Mouse (Mus musculus): ENCODE results near the gene Ankrd65. TPM values are rescaled to one million over a fixed set of nuclear protein-coding genes. Genes with fewer than 3 reads are reported as not detected.
A peak's percentile ranks its signal among the peaks of the same experiment; 100 is the strongest.

Gene Ankrd65
- polyA plus RNA-seq, 1 experiment from 2014 or later: not detected

- H3K36me3 ChIP-seq (ENCODE audit: control insufficient read depth, insufficient read depth, low read length): peaks cover 73% of the 10 kb centered on the region
- H3K4me2 ChIP-seq (ENCODE audit: low read depth, low read length): no peak overlapping the region
- 89% methylated on average over 4 of the region's 4 CpGs for WGBS
- no peak overlapping the region for H3K9ac ChIP-seq (replicated peaks; ENCODE audit: low read depth, low read length)
- H3K4me1 ChIP-seq (ENCODE audit: control insufficient read depth, insufficient read depth, low read length): peaks cover 13% of the 10 kb centered on the region
- no peaks in the 10 kb centered on the region for H3K27me3 ChIP-seq (ENCODE audit: control insufficient read depth, insufficient read depth, low read length)
- no peak for ATAC-seq (ENCODE audit: low read depth)
- no peak overlapping the region for H3K27ac ChIP-seq (ENCODE audit: low read depth, low read length)
- H3K9me3 ChIP-seq (ENCODE audit: control insufficient read depth, low read length): no peaks in the 10 kb centered on the region
- no peak overlapping the region for H3K4me3 ChIP-seq (ENCODE audit: low read depth, low read length)
Observed at GRCm38 (mm10) chr4:155817533-155817932, 27.3 kb downstream of the Ankrd65 start.

- 78% methylated on average over 7 of the region's 7 CpGs for WGBS
- Histone ChIP-seq H3K4me3 (ENCODE audit: low read depth, low read length) (no peak overlapping the region), H3K27ac (ENCODE audit: low read depth, low read length) (no peak overlapping the region), H3K4me2 (ENCODE audit: low read depth, low read length) (no peak overlapping the region), H3K9me3 (ENCODE audit: control insufficient read depth, low read length) (no peaks in the 10 kb centered on the region), H3K36me3 (ENCODE audit: control insufficient read depth, insufficient read depth, low read length) (peaks cover 88% of the 10 kb centered on the region), H3K9ac (replicated peaks; ENCODE audit: low read depth, low read length) (no peak overlapping the region), H3K27me3 (ENCODE audit: control insufficient read depth, insufficient read depth, low read length) (no peaks in the 10 kb centered on the region), H3K4me1 (ENCODE audit: control insufficient read depth, insufficient read depth, low read length) (no peaks in the 10 kb centered on the region)
- ATAC-seq (ENCODE audit: low read depth): no peak
Observed at GRCm38 (mm10) chr4:155821025-155821424, 30.8 kb downstream of the Ankrd65 start.

- Histone ChIP-seq H3K4me3 (ENCODE audit: low read depth, low read length) (no peak overlapping the region), H3K27me3 (ENCODE audit: control insufficient read depth, insufficient read depth, low read length) (no peaks in the 10 kb centered on the region), H3K9me3 (ENCODE audit: control insufficient read depth, low read length) (no peaks in the 10 kb centered on the region), H3K4me1 (ENCODE audit: control insufficient read depth, insufficient read depth, low read length) (no peaks in the 10 kb centered on the region), H3K4me2 (ENCODE audit: low read depth, low read length) (no peak overlapping the region), H3K9ac (replicated peaks; ENCODE audit: low read depth, low read length) (no peak overlapping the region), H3K27ac (ENCODE audit: low read depth, low read length) (no peak overlapping the region), H3K36me3 (ENCODE audit: control insufficient read depth, insufficient read depth, low read length) (peaks cover 76% of the 10 kb centered on the region)
- 98% methylated on average over 16 of the region's 16 CpGs for WGBS
- no peak for ATAC-seq (ENCODE audit: low read depth)
Observed at GRCm38 (mm10) chr4:155823443-155823842, 33.2 kb downstream of the Ankrd65 start.

- H3K27me3 ChIP-seq (ENCODE audit: control insufficient read depth, insufficient read depth, low read length): no peaks in the 10 kb centered on the region
- no peak overlapping the region for H3K9ac ChIP-seq (replicated peaks; ENCODE audit: low read depth, low read length)
- H3K4me3 ChIP-seq (ENCODE audit: low read depth, low read length): no peak overlapping the region
- peaks cover 16% of the 10 kb centered on the region for H3K4me1 ChIP-seq (ENCODE audit: control insufficient read depth, insufficient read depth, low read length)
- ATAC-seq (ENCODE audit: low read depth): no peak
- no peaks in the 10 kb centered on the region for H3K9me3 ChIP-seq (ENCODE audit: control insufficient read depth, low read length)
- H3K36me3 ChIP-seq (ENCODE audit: control insufficient read depth, insufficient read depth, low read length): peaks cover 21% of the 10 kb centered on the region
- H3K27ac ChIP-seq (ENCODE audit: low read depth, low read length): no peak overlapping the region
- WGBS: 94% methylated on average over 4 of the region's 4 CpGs
- H3K4me2 ChIP-seq (ENCODE audit: low read depth, low read length): no peak overlapping the region
Observed at GRCm38 (mm10) chr4:155829866-155830265, 39.6 kb downstream of the Ankrd65 start.

- Histone ChIP-seq H3K4me2 (ENCODE audit: low read depth, low read length) (peak overlapping the region; percentile 79), H3K27ac (ENCODE audit: low read depth, low read length) (peak overlapping the region; percentile 84; the same call in 1 of the 2 replicates), H3K36me3 (ENCODE audit: control insufficient read depth, insufficient read depth, low read length) (0 out of 2 replicates have a peak, but pooled peaks cover 13% of the 10 kb centered on the region), H3K27me3 (ENCODE audit: control insufficient read depth, insufficient read depth, low read length) (no peaks in the 10 kb centered on the region), H3K4me1 (ENCODE audit: control insufficient read depth, insufficient read depth, low read length) (peaks cover 16% of the 10 kb centered on the region), H3K9me3 (ENCODE audit: control insufficient read depth, low read length) (no peaks in the 10 kb centered on the region), H3K9ac (replicated peaks; ENCODE audit: low read depth, low read length) (no peak overlapping the region), H3K4me3 (ENCODE audit: low read depth, low read length) (peak overlapping the region; percentile 77; the same call in 1 of the 2 replicates)
- ATAC-seq (ENCODE audit: low read depth): no peak
- 56% methylated on average over 8 of the region's 8 CpGs for WGBS
Observed at GRCm38 (mm10) chr4:155830596-155830995, 40.4 kb downstream of the Ankrd65 start.

- Histone ChIP-seq H3K4me1 (ENCODE audit: control insufficient read depth, insufficient read depth, low read length) (peaks cover 16% of the 10 kb centered on the region), H3K4me2 (ENCODE audit: low read depth, low read length) (peak within 1 kb of the TSS; percentile 79), H3K27ac (ENCODE audit: low read depth, low read length) (peak within 1 kb of the TSS; percentile 84), H3K9ac (replicated peaks; ENCODE audit: low read depth, low read length) (peak within 1 kb of the TSS; percentile 65), H3K9me3 (ENCODE audit: control insufficient read depth, low read length) (no peaks in the 10 kb centered on the region), H3K36me3 (ENCODE audit: control insufficient read depth, insufficient read depth, low read length) (0 out of 2 replicates have a peak, but pooled peaks cover 13% of the 10 kb centered on the region), H3K27me3 (ENCODE audit: control insufficient read depth, insufficient read depth, low read length) (no peaks in the 10 kb centered on the region), H3K4me3 (ENCODE audit: low read depth, low read length) (peak within 1 kb of the TSS; percentile 77)
- peak; percentile 94 for ATAC-seq (ENCODE audit: low read depth)
- WGBS: under 1% methylated on average over 49 of the region's 49 CpGs
Observed at GRCm38 (mm10) chr4:155831205-155831766, 41.0 kb downstream of the Ankrd65 start, which contains the start of gene Aurkaip1. Gene Aurkaip1, plus strand, starts transcription at chr4:155831272.

- ATAC-seq (ENCODE audit: low read depth): no peak; the same call in 1 of the 2 replicates
- H3K27me3 ChIP-seq (ENCODE audit: control insufficient read depth, insufficient read depth, low read length): no peaks in the 10 kb centered on the region
- 1% methylated on average over 25 of the region's 25 CpGs for WGBS
Observed at GRCm38 (mm10) chr4:155831831-155832230, 41.6 kb downstream of the Ankrd65 start.

GRCm38 (mm10) chr4:155832321-155832720, 42.1 kb downstream of the Ankrd65 start:
- Histone ChIP-seq H3K4me1 (ENCODE audit: control insufficient read depth, insufficient read depth, low read length) (peaks cover 16% of the 10 kb centered on the region), H3K4me3 (ENCODE audit: low read depth, low read length) (peak overlapping the region; percentile 77), H3K27ac (ENCODE audit: low read depth, low read length) (no peak overlapping the region), H3K4me2 (ENCODE audit: low read depth, low read length) (peak overlapping the region; percentile 79), H3K9ac (replicated peaks; ENCODE audit: low read depth, low read length) (peak overlapping the region; percentile 65), H3K9me3 (ENCODE audit: control insufficient read depth, low read length) (no peaks in the 10 kb centered on the region), H3K36me3 (ENCODE audit: control insufficient read depth, insufficient read depth, low read length) (0 out of 2 replicates have a peak, but pooled peaks cover 7% of the 10 kb centered on the region), H3K27me3 (ENCODE audit: control insufficient read depth, insufficient read depth, low read length) (no peaks in the 10 kb centered on the region)
- 52% methylated on average over 10 of the region's 10 CpGs for WGBS
- no peak for ATAC-seq (ENCODE audit: low read depth)

More at GRCm38 (mm10) chr4:155831831-155832230, 41.6 kb downstream of the Ankrd65 start:
- Histone ChIP-seq H3K9ac (replicated peaks; ENCODE audit: low read depth, low read length) (peak overlapping the region; percentile 65), H3K4me3 (ENCODE audit: low read depth, low read length) (peak overlapping the region; percentile 77), H3K4me2 (ENCODE audit: low read depth, low read length) (peak overlapping the region; percentile 79), H3K4me1 (ENCODE audit: control insufficient read depth, insufficient read depth, low read length) (peaks cover 16% of the 10 kb centered on the region), H3K36me3 (ENCODE audit: control insufficient read depth, insufficient read depth, low read length) (0 out of 2 replicates have a peak, but pooled peaks cover 8% of the 10 kb centered on the region), H3K9me3 (ENCODE audit: control insufficient read depth, low read length) (no peaks in the 10 kb centered on the region), H3K27ac (ENCODE audit: low read depth, low read length) (peak overlapping the region; percentile 84)

- no peak overlapping the region for H3K9ac ChIP-seq (replicated peaks; ENCODE audit: low read depth, low read length)
- 88% methylated on average over 4 of the region's 4 CpGs for WGBS
- H3K4me1 ChIP-seq (ENCODE audit: control insufficient read depth, insufficient read depth, low read length): peaks cover 16% of the 10 kb centered on the region
- no peak for ATAC-seq (ENCODE audit: low read depth)
- no peak overlapping the region for H3K4me3 ChIP-seq (ENCODE audit: low read depth, low read length)
- H3K27ac ChIP-seq (ENCODE audit: low read depth, low read length): no peak overlapping the region
- H3K9me3 ChIP-seq (ENCODE audit: control insufficient read depth, low read length): no peaks in the 10 kb centered on the region
- no peak overlapping the region for H3K4me2 ChIP-seq (ENCODE audit: low read depth, low read length)
- no peaks in the 10 kb centered on the region for H3K27me3 ChIP-seq (ENCODE audit: control insufficient read depth, insufficient read depth, low read length)
- H3K36me3 ChIP-seq (ENCODE audit: control insufficient read depth, insufficient read depth, low read length): 0 out of 2 replicates have a peak, but pooled peaks cover 3% of the 10 kb centered on the region
Observed at GRCm38 (mm10) chr4:155833234-155833633, 43.0 kb downstream of the Ankrd65 start.

Data from neural tube, embryonic 14.5 days (tissue).